20 mouse cellular contexts compared by ENCODE assay signal in genomic region chr7:136807101-136807500, GRCm38 (mm10).
DNase-seq lines count a peak whose midpoint lies in the region; ATAC-seq and TF ChIP-seq lines count a peak whose summit lies in the region.
"Had no signal": no experiment of that assay in that cellular context is flagged by ENCODE, and none has a peak within 500 bp of the region (broad histone marks: within the 10 kb centered on the region; RNA-seq: fewer than 3 reads in every experiment).

No protein-coding gene starts in this region.

- H3K27ac ChIP-seq in limb, embryonic 14.5 days (replicated peaks; ENCODE audit: low read depth, low read length): no peak overlapping the region
- H3K27ac ChIP-seq in limb, embryonic 10.5 days: no peak overlapping the region
- H3K27ac ChIP-seq in lung, embryonic 16.5 days (ENCODE audit: low read length): no peak overlapping the region
- H3K27ac ChIP-seq: forebrain, embryonic 12.5 days; heart, adult 2 months; hindbrain, embryonic 10.5 days; hindbrain, embryonic 14.5 days had no signal

- TF ChIP-seq POLR2A in limb, embryonic 14.5 days (IDR thresholded peaks at IDR 0.05; ENCODE audit: borderline replicate concordance, extremely low read depth, insufficient read depth, insufficient read length): no peak

- peak; percentile 10 for DNase-seq in limb, embryonic 14.5 days (ENCODE audit: low spot score)
- DNase-seq in limb, embryonic 10.5 days (ENCODE audit: low spot score): no peak
- peak; percentile 36 for DNase-seq in lung, postnatal 25 days (ENCODE audit: low spot score)
- DNase-seq in ovary, adult 18-20 months (ENCODE audit: low spot score): no peak
- DNase-seq in ovary, postnatal 36 days (ENCODE audit: low spot score): no peak
- DNase-seq in ovary, postnatal 10 days (ENCODE audit: low spot score): no peak
- DNase-seq: adrenal gland, postnatal 14 days; cerebellum, adult 11-12 months; cerebellum, adult 9-11 months; cerebellum, postnatal 36 days; forebrain, postnatal 0 days; gastrocnemius, postnatal 14 days; heart, adult 2 months had no signal

- no peak overlapping the region for H3K4me2 ChIP-seq in limb, embryonic 14.5 days (replicated peaks; ENCODE audit: low read depth, low read length, severe bottlenecking)
- no peak overlapping the region for H3K4me2 ChIP-seq in lung, embryonic 16.5 days (ENCODE audit: low read depth, low read length)
- H3K4me2 ChIP-seq: forebrain, embryonic 12.5 days; heart, embryonic 12.5 days; hindbrain, embryonic 14.5 days had no signal

- ATAC-seq in limb, embryonic 14.5 days (ENCODE audit: low FRiP score, low read depth): peak; percentile 47; the same call in 1 of the 2 replicates
- peak; percentile 97 for ATAC-seq in lung, embryonic 16.5 days (ENCODE audit: low read depth)
- ATAC-seq: activated CD4-positive, CD25-positive, alpha-beta regulatory T cell, adult 4 months; forebrain, postnatal 0 days; Patski had no signal

- no peaks in the 10 kb centered on the region for H3K27me3 ChIP-seq in limb, embryonic 14.5 days (ENCODE audit: control insufficient read depth, insufficient read depth, low read length)
- H3K27me3 ChIP-seq in limb, embryonic 10.5 days (ENCODE audit: low read depth, poor library complexity, severe bottlenecking): peaks cover 56% of the 10 kb centered on the region
- H3K27me3 ChIP-seq in lung, embryonic 16.5 days (ENCODE audit: control insufficient read depth, insufficient read depth, low read depth, low read length): no peaks in the 10 kb centered on the region; the same call in 1 of the 2 replicates
- H3K27me3 ChIP-seq: heart, embryonic 12.5 days had no signal

- H3K36me3 ChIP-seq in limb, embryonic 14.5 days (ENCODE audit: control insufficient read depth, insufficient read depth, low read length): no peaks in the 10 kb centered on the region
- H3K36me3 ChIP-seq in limb, embryonic 10.5 days: no peaks in the 10 kb centered on the region
- H3K36me3 ChIP-seq in lung, embryonic 16.5 days (ENCODE audit: control insufficient read depth, insufficient read depth, low read length): no peaks in the 10 kb centered on the region
- H3K36me3 ChIP-seq: forebrain, embryonic 12.5 days; heart, embryonic 12.5 days; hindbrain, embryonic 10.5 days had no signal

- no peaks in the 10 kb centered on the region for H3K4me1 ChIP-seq in limb, embryonic 14.5 days (ENCODE audit: control insufficient read depth, insufficient read depth, low read length)
- H3K4me1 ChIP-seq in limb, embryonic 10.5 days: peaks cover 15% of the 10 kb centered on the region
- H3K4me1 ChIP-seq in lung, embryonic 16.5 days (replicated peaks; ENCODE audit: control insufficient read depth, insufficient read depth, low read length): peaks cover 2% of the 10 kb centered on the region; the same call in 1 of the 2 replicates
- H3K4me1 ChIP-seq: forebrain, embryonic 12.5 days; heart, embryonic 12.5 days; hindbrain, embryonic 10.5 days had no signal

- H3K9me3 ChIP-seq in limb, embryonic 14.5 days (ENCODE audit: control insufficient read depth, low read length): no peaks in the 10 kb centered on the region
- H3K9me3 ChIP-seq in limb, embryonic 10.5 days (replicated peaks): no peaks in the 10 kb centered on the region
- no peaks in the 10 kb centered on the region for H3K9me3 ChIP-seq in lung, embryonic 16.5 days (ENCODE audit: control insufficient read depth, low read length)

- WGBS in limb, embryonic 14.5 days: 71% methylated on average over 6 of the region's 6 CpGs
- WGBS in limb, embryonic 10.5 days: 90% methylated on average over 6 of the region's 6 CpGs
- 64% methylated on average over 6 of the region's 6 CpGs for WGBS in lung, embryonic 16.5 days

- no peak overlapping the region for H3K4me3 ChIP-seq in limb, embryonic 14.5 days (replicated peaks; ENCODE audit: low read length)
- H3K4me3 ChIP-seq in limb, embryonic 10.5 days: no peak overlapping the region
- no peak overlapping the region for H3K4me3 ChIP-seq in lung, embryonic 16.5 days (ENCODE audit: low read length)
- H3K4me3 ChIP-seq: forebrain, embryonic 12.5 days; heart, adult 2 months; heart, embryonic 12.5 days; hindbrain, embryonic 10.5 days had no signal

- H3K9ac ChIP-seq in limb, embryonic 14.5 days (ENCODE audit: low read depth, low read length, severe bottlenecking): no peak overlapping the region
- no peak overlapping the region for H3K9ac ChIP-seq in lung, embryonic 16.5 days (ENCODE audit: low read length)
- H3K9ac ChIP-seq: forebrain, embryonic 12.5 days; forebrain, postnatal 0 days; heart, embryonic 12.5 days; hindbrain, embryonic 14.5 days had no signal

Comparison
In these comparisons a context has a peak if more than half of its experiments do, and no peak if none do; other contexts are left out.
1. DNase-seq: peak in limb, embryonic 14.5 days (single experiment) and lung, postnatal 25 days (single experiment); none in limb, embryonic 10.5 days (single experiment), ovary, adult 18-20 months (single experiment), ovary, postnatal 36 days (single experiment) and ovary, postnatal 10 days (single experiment).